Mouse (Mus musculus): ENCODE results near the gene Rnf11. TPM values are rescaled to one million over a fixed set of nuclear protein-coding genes. Genes with fewer than 3 reads are reported as not detected.

Gene Rnf11
- total RNA-seq, 4 experiments from 2014 or later = 157 to 186 (median 170) TPM

- DNase-seq (ENCODE audit: low spot score in 2 of 2) = no peak
Measured at GRCm38 (mm10) chr4:109444951-109445350, 39.6 kb downstream of the Rnf11 start.

GRCm38 (mm10) chr4:109444471-109444870, 40.1 kb downstream of the Rnf11 start:
- DNase-seq (ENCODE audit: low spot score in 2 of 2) = no peak

GRCm38 (mm10) chr4:109442649-109443048, 41.9 kb downstream of the Rnf11 start:
- no peak for DNase-seq (ENCODE audit: low spot score in 2 of 2)

- DNase-seq (ENCODE audit: low spot score in 2 of 2) = no peak
Measured at GRCm38 (mm10) chr4:109442126-109442525, 42.4 kb downstream of the Rnf11 start.

GRCm38 (mm10) chr4:109441000-109441399, 43.5 kb downstream of the Rnf11 start:
- no peak for DNase-seq (ENCODE audit: low spot score in 2 of 2)

GRCm38 (mm10) chr4:109440381-109440780, 44.1 kb downstream of the Rnf11 start:
- DNase-seq (ENCODE audit: low spot score in 2 of 2) = no peak

- no peak for DNase-seq (ENCODE audit: low spot score in 2 of 2)
Measured at GRCm38 (mm10) chr4:109439825-109440248, 44.7 kb downstream of the Rnf11 start.

GRCm38 (mm10) chr4:109439101-109439500, 45.4 kb downstream of the Rnf11 start:
- DNase-seq (ENCODE audit: low spot score in 2 of 2) = no peak

- DNase-seq (ENCODE audit: low spot score in 2 of 2) = peak in 1 of 2 experiments; percentile 60
Measured at GRCm38 (mm10) chr4:109437913-109438878, 46.3 kb downstream of the Rnf11 start.

GRCm38 (mm10) chr4:109434256-109434655, 50.3 kb downstream of the Rnf11 start:
- DNase-seq (ENCODE audit: low spot score in 2 of 2) = no peak

- no peak for DNase-seq (ENCODE audit: low spot score in 2 of 2)
Measured at GRCm38 (mm10) chr4:109433641-109434040, 50.9 kb downstream of the Rnf11 start.

- no peak for DNase-seq (ENCODE audit: low spot score in 2 of 2)
Measured at GRCm38 (mm10) chr4:109432668-109433375, 51.7 kb downstream of the Rnf11 start.

- DNase-seq (ENCODE audit: low spot score in 2 of 2) = peak in 1 of 2 experiments; percentile 48
Measured at GRCm38 (mm10) chr4:109430854-109431253, 53.7 kb downstream of the Rnf11 start.

- DNase-seq (ENCODE audit: low spot score in 2 of 2) = no peak
Measured at GRCm38 (mm10) chr4:109430250-109430649, 54.3 kb downstream of the Rnf11 start.

- no peak for DNase-seq (ENCODE audit: low spot score in 2 of 2)
Measured at GRCm38 (mm10) chr4:109427058-109427457, 57.5 kb downstream of the Rnf11 start.

GRCm38 (mm10) chr4:109423438-109423837, 61.1 kb downstream of the Rnf11 start:
- no peak for DNase-seq (ENCODE audit: low spot score in 2 of 2)

GRCm38 (mm10) chr4:109422436-109422835, 62.1 kb downstream of the Rnf11 start:
- DNase-seq (ENCODE audit: low spot score in 2 of 2) = no peak

- DNase-seq (ENCODE audit: low spot score in 2 of 2) = no peak
Measured at GRCm38 (mm10) chr4:109421608-109422007, 62.9 kb downstream of the Rnf11 start.

- no peak for DNase-seq (ENCODE audit: low spot score in 2 of 2)
Measured at GRCm38 (mm10) chr4:109420138-109420795, 64.3 kb downstream of the Rnf11 start.

- DNase-seq (ENCODE audit: low spot score in 2 of 2) = no peak
Measured at GRCm38 (mm10) chr4:109419563-109419962, 65.0 kb downstream of the Rnf11 start.

GRCm38 (mm10) chr4:109419017-109419416, 65.5 kb downstream of the Rnf11 start:
- DNase-seq (ENCODE audit: low spot score in 2 of 2) = no peak

- no peak for DNase-seq (ENCODE audit: low spot score in 2 of 2)
Measured at GRCm38 (mm10) chr4:109417998-109418397, 66.5 kb downstream of the Rnf11 start.
